Mouse (Mus musculus) thymus, adult 18-20 months (tissue): ENCODE results near the gene Ube4b.
"Not testable (repeated sequence)": the region's sequence is repeated elsewhere in the genome, so short reads cannot be mapped to it uniquely, and the experiment has no call there.

Source experiments
- DNase-seq, 2 experiments: peaks; one replicate each; pipeline ENCODE4 v3.0.0; 2022; ENCODE audit warnings: mixed read lengths in 2 of 2

The Ube4b gene

GRCm38 (mm10) chr4:149426325-149427199, at the start of gene Ube4b:
Gene Ube4b, minus strand, starts transcription at chr4:149426749.
- peak; percentile 97 to 98 for DNase-seq

DNA sequence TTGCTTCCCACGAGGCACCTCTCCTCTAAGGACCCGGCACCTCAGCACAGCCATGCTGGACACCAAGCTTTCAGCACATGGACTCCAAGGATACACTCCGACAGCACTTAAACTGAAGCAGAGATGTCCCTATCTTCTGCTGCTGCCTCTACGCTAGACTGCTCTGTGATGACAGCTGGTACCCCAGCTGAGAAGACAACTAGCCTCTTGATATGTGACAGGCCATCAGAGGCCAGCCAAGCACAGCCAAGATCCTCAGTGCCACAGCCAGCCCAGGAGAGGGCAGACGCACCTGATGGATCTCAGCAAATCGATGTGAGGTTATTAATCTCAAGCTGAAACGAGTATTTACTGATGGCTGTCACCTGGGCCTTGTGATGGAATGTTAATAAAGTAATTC, 48.5 kb upstream of the Ube4b start:
- DNase-seq = no peak

- DNase-seq = peak; percentile 77 to 88
Measured at GRCm38 (mm10) chr4:149469557-149469956, 43.0 kb upstream of the Ube4b start.

DNA sequence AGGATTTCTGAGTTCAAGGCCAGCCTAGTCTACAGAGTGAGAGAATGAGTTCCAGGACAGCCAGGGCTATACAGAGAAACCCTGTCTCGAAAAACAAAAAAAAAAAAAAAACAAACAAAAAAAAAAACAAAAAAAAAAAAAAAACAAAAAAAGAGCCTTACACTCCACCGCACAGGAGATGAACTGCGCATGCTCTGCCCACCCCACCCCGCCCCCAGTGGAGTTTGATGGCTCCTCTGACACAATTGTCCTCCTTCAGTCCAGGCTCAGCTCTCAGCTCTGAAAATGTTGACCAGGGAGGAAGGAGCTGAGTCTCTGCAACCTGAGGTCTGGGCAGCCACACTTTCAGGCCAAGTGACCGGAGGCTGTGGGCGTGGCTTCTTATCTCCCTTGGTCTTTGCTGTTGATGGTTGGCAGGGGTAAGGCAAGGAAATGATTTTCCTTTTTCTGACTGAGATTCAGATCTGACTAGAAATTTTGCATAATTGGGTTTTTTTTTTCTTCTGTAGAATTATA, 36.9 kb upstream of the Ube4b start:
- DNase-seq = no peak

DNA sequence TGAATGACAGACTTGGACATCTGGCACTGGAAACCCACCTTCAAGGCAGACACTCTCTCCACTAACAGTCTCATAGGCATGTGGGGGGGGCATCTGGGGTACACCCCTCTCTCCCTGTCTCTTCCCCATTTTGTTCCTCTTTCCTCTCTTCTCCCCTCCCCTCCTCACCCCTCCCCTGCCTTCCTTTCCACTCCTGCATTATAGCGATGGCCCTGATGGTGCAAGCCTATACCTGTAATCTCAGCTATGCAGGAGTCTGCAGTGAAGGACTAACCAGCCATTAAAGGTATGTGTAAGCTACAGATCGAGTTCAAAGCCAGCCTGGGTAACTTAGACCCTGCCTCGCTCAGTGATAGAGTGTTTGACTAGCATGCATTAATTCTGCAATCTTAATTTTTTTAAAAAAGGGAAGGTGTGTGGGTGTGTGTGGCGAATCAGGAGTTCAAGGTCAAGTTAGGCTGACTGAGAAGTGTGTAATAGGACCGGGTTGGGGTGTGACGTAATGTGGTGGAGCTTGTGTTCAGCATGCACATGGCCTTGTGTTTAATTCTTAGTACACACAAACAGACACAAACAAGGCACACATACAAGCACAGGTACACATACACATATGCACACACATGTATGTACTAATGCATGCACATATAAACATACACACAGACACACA, 35.9 kb upstream of the Ube4b start:
- DNase-seq = no peak

DNA sequence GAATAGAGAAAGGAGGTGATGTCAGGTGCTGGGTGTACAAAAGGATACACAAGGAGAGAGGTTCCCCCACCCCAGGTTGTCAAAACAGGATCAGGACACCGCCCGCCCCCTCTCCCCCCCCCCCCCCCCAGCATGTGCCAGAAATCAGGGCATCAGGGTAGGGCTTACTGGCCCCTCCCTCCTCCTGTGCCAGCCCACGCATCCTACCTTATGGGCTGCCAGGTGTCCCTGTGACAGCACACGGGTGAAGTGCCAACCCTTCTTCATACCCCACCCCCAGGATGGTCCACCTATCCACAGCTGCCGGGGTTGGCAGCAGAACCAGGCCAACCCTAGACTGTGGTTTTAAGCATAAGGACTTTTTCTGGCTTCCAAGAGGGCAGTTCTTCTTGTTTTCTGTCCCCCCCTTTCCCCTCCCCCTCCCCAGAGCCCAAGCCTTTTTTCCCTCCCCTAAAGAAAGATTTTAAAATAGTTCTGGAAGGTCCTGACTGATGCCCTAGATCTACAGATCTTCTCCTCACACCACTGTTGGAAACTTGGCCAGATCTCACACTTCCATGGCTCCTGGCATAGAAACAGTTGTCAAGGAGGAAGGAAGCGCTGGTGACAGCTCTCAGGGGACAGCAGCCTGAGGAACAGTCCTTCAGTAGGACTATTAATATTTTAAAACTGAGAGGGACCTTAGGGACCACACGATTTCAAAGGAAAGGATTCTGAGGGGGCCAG, 35.2 kb upstream of the Ube4b start:
- no peak for DNase-seq

DNA sequence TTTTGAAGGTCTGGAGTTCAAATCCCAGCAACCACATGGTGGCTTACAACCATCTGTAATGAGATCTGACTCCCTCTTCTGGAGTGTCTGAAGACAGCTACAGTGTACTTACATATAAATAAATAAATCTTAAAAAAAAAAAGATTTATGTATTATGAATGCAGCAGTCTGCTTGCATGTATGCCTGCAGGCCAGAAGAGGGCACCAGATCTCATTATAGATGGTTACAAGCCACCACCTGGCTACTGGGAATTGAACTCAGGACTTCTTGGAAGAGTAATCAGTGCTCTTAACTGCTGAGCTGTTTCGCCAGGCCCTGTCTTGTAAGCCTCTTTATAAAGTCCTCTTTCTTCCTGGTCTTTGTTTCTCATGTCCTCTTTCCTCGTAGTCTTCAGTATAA, 33.9 kb upstream of the Ube4b start:
- not testable (repeated sequence) for DNase-seq

GRCm38 (mm10) chr4:149459425-149459824, 32.9 kb upstream of the Ube4b start:
- no peak for DNase-seq

GRCm38 (mm10) chr4:149458526-149458925, 32.0 kb upstream of the Ube4b start:
- DNase-seq = no peak

- no peak for DNase-seq
Measured at GRCm38 (mm10) chr4:149457831-149458430, 31.4 kb upstream of the Ube4b start.

DNA sequence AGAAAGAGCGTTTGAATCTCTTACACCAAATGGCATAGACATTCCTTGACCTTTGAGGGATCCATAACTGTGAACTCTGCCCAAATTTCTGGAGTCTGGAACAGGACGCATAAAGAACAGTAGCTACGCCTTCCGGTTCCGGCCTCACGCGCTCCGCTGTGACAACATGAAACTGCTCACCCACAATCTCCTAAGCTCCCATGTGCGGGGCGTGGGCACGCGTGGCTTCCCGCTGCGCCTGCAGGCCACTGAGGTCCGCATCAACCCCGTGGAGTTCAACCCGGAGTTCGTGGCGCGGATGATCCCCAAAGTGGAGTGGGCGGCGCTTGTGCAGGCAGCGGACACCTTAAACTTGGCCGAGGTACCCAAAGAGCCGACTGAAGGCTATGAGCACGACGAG, 30.6 kb upstream of the Ube4b start:
- DNase-seq = not testable (repeated sequence)

DNA sequence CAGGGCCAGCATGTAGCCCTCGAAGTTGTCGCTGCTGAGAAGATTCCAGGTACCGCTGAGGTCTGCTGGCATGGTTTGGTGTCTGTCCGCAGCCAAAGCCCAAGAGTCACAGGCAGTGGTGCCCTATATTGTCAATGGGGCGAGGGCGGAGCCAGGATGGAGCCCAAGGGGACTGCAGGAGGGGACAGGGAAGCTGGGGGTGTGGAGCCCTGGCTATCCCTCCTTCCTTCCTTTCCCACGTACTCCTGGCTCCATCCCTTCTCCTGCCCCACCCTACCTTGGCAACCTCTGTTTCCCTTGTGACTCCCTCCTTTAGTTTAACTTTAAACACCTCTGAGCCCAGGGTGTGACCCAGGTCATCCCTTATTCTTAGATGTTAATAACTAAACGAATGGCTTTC, 28.3 kb upstream of the Ube4b start, which contains the start of gene Rbp7:
Gene Rbp7 (minus strand): TSS at position 100 of the 400 bp plus-strand sequence.
- DNase-seq = no peak

- DNase-seq = no peak
Measured at GRCm38 (mm10) chr4:149454263-149454662, 27.7 kb upstream of the Ube4b start.

GRCm38 (mm10) chr4:149453656-149454055, 27.1 kb upstream of the Ube4b start:
- DNase-seq = peak; percentile 48 to 58

DNA sequence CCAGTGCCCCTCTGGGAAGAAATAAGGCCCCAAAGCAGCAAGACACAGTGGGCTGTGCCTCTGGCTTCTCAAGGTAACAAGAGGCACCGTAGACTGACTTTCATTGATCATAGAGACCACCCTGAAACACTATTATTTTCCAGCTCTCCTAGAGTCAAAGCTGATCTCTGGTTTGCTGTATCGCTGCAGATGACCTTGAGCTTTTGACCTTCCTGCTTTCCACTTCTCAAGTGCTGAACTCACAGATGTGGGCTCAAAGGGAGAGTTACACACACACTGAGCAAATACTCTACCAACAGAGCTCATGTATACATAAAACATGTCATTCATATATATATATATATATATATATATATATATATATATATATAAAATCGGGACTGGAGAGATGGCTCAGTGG, 24.1 kb upstream of the Ube4b start:
- DNase-seq = no peak

DNA sequence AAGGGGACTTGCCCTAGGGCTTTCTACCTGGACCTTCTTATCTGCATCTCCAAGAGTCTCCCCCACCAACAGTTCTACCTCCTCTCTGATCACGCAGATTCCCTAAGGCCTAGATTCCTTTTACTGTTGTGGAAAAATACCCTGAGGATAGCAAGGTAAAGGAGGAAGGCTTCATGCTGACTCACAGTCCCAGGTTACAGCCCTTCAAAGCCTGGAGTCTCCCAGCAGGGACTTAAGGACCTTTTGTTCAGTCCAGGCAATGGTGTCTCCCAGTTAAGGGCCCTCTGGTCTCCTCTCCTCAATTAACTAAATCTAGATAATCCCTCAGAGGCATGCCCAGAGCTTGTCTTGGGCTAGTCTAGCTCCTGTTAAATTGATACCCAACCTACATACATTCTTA, 19.8 kb upstream of the Ube4b start:
- no peak for DNase-seq

- DNase-seq = peak in 1 of 2 experiments; percentile 31
Measured at GRCm38 (mm10) chr4:149445868-149446267, 19.3 kb upstream of the Ube4b start.

GRCm38 (mm10) chr4:149444964-149445701, 18.6 kb upstream of the Ube4b start:
- peak; percentile 80 to 83 for DNase-seq

- DNase-seq = no peak
Measured at GRCm38 (mm10) chr4:149444465-149444864, 17.9 kb upstream of the Ube4b start.

GRCm38 (mm10) chr4:149442436-149442835, 15.9 kb upstream of the Ube4b start:
- no peak for DNase-seq

GRCm38 (mm10) chr4:149440576-149440975, 14.0 kb upstream of the Ube4b start:
- DNase-seq = no peak

DNA sequence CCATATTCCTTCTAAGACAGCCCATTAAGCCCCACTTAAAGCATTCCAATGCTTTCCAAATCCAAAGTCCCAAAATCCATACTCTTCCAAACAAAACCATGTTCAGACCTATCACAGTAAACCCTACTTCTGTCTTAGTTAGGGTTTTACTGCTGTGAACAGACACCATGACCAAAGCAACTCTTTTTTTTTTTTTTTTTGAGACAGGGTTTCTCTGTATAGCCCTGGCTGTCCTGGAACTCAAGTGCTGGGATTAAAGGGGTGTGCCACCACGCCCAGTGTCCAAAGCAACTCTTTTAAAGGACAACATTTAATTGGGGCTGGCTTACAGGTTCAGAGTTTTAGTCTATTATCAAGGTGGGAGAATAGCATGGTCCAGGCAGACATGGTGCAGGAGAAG, 5.3 kb upstream of the Ube4b start:
- not testable (repeated sequence) for DNase-seq
